Mouse (Mus musculus) gastrocnemius, postnatal 25 days (tissue): ENCODE results near the gene Dnajc25. TPM values are rescaled to one million over a fixed set of nuclear protein-coding genes. Genes with fewer than 3 reads are reported as not detected.

Experiments
- DNase-seq: peaks from one replicate; pipeline ENCODE4 v3.0.0; 2022
- long read RNA-seq, 2 experiments: library from polyadenylated mRNA; stranded (forward); transcript quantifications; one replicate each; pipeline ENCODE4 v2.0.0; 2021
- total RNA-seq, 2 experiments: library from RNA; stranded (reverse); gene quantifications; 1 replicate in 1 of 2; 2 replicates in 1 of 2; pipeline ENCODE4 v1.2.3; 2021

Gene Dnajc25
- 10 to 100 TPM; 10.5 to 11.1 TPM for total RNA-seq
- long read RNA-seq, experiment 1, full-length matches to known transcripts = 9 of 10 reads
- long read RNA-seq, experiment 1, partial matches to known transcripts = 0 of 10 reads
- long read RNA-seq, experiment 1, other reads (novel, unspliced or antisense) = 1 of 10 reads
- long read RNA-seq, experiment 2, full-length matches to known transcripts = 4 of 4 reads
- long read RNA-seq, experiment 2, partial matches to known transcripts = 0 of 4 reads
- long read RNA-seq, experiment 2, other reads (novel, unspliced or antisense) = 0 of 4 reads

GRCm38 (mm10) chr4:58994762-58995161 is at the start of gene Dnajc25:
TSS of gene Dnajc25 (plus strand) at chr4:58995062.
- DNase-seq = no peak

DNA sequence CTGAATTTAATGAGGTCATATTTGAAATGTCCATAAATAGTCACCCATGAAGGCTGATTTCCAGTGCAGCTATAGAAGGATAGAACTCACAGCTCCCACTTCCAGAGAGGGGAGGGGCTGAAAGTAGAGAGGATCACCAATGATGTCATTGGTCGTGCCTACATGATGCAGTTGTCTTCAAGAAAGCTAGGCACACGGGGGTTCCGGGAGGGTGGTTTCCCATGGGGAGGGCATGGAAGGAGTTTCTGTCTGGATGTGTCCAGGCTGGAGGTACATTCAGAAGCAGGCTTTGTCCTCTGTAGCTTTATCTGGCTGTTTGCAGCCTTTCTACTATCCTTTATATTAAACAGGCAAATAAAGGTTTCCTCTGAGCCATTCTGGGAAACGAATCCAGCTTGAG is 46.5 kb upstream of the Dnajc25 start:
- no peak for DNase-seq

- DNase-seq = no peak
These were observed 42.2 kb upstream of the Dnajc25 start for GRCm38 (mm10) chr4:58952630-58953029.

- DNase-seq = no peak
These were observed 33.1 kb upstream of the Dnajc25 start for GRCm38 (mm10) chr4:58961719-58962118.

DNA sequence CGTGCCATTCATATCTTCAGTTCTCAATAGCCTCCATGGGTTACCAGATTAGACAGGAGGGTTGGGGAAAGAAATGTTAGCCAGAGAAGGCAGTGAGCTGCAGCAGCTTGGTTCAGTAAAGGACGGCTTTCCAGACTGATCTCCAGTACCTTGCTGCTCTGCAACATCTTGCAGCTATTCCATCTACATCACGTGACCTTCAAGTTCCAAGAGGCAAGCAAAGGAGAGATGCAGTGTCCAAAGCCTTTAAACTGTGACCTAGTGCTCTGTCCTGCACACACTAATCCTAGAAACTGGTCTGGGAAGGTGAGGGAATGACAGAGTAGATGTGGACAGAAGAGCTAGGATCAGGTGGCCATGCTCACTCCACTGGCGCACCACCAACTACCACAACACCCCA is 31.6 kb upstream of the Dnajc25 start:
- DNase-seq = no peak

- no peak for DNase-seq
These were observed 29.7 kb upstream of the Dnajc25 start for GRCm38 (mm10) chr4:58965136-58965535.

DNA sequence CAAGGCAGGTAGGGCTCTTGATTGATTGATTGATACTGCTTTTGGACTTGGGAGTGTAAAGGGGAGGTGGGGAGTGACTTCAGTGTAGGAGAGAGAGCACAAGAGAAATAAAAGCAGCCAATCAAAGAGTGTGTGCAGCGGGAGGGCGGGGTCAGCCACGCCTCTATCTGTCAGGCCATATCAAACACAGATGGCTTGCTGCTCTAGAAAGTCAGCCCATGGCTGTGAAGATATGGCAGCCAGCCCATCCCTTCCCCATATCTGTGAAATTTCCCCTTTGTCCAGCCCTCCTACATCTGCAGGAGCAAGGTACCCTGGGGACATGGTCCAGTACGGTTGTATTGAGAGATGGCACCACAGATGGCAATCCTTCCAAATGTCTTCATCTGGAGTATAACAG is 24.2 kb upstream of the Dnajc25 start:
- DNase-seq = no peak

DNA sequence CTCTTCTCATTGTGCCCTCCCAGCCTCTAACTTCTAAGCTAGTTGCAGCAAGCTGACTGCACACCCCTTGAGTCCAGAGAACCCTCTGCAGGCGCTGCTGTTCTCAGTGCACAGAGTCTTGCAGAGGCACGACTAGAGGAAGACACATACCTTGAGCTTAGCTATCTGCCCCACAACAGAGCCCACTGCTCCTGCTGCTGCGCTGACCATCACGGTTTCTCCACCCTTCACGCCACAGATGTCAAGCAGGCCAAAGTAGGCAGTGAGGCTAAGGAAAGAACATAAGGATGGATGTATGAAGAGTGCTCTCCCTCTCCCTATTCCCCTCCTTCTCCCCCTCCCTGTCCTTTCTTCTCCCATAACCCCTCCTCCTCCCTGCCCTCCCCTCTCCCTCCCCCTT is 19.2 kb upstream of the Dnajc25 start:
- DNase-seq = no peak

GRCm38 (mm10) chr4:58981421-58981820 is 13.4 kb upstream of the Dnajc25 start:
- DNase-seq = no peak

- DNase-seq = no peak
These were observed 12.1 kb upstream of the Dnajc25 start for GRCm38 (mm10) chr4:58982806-58983205.

- DNase-seq = peak; percentile 32
These were observed 9.7 kb upstream of the Dnajc25 start for GRCm38 (mm10) chr4:58985157-58985648.

- DNase-seq = peak; percentile 65
These were observed 8.2 kb upstream of the Dnajc25 start, which contains the start of gene Ptgr1 for GRCm38 (mm10) chr4:58986540-58987190. TSS of gene Ptgr1 (minus strand) at chr4:58987119.

DNA sequence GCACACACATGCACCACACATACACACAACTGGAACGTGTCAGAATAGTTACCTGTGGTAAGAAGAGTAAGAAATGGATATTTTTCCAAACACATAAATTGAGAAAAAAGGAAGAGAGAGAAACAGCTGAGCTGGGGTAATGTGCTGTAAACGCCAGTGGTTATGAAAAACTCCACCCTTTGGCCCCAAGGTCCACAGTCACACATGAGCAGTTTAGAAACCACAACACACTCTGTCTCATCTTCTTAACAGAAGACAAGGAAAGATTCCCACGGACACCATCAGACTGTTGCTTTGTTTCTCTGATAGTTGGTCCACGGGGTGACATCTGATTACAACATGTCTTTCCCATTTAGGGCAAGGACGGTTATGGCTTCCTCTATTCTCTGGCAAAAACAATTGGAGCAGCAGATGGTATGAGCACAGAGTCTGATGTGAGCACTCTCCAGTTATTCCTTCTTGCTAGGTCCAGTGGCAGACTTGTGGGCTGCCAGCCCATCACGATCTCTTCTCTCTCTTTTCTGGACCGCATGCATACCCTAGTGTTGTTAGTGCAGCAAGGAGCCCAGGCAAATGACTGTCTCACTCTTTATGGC is 5.5 kb upstream of the Dnajc25 start:
- no peak for DNase-seq

DNA sequence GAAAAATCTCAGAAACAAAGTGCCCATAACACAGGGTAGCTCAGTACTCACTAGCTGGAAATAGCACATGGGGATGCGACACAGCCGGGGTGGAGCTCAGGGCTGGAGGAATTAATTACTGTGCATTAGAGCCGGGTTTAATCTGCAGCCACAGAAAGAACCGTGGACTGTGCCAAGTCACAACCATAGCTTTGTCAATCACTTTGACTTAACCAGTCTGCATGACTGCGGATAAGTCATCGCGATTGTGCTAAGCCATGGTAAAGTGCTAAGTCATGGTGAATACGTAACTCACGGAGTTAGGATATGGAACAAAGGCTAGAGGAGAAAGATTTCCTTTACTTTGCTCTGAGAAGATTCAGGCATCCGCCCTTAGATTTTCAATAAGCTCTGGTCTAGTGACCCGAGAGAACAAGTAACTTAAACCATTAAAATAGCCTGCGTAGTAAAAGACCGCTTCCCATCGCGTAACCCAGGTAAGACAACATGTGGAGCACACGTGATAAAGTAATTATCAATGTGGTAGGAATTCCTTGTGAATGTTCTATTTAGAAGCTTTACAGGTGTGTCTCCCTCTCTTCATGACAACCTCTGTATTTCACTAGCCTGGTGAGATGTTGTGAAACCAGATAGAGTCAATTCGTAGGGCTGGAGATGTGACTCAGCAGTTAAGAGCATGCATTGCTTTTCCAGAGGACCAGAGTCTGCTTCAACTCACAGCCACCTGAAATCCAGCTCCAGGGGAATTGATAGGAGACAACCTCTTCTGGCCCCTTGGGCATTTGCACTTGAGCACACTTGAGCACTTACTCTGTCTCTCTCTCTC is 4.0 kb upstream of the Dnajc25 start:
- DNase-seq = no peak

DNA sequence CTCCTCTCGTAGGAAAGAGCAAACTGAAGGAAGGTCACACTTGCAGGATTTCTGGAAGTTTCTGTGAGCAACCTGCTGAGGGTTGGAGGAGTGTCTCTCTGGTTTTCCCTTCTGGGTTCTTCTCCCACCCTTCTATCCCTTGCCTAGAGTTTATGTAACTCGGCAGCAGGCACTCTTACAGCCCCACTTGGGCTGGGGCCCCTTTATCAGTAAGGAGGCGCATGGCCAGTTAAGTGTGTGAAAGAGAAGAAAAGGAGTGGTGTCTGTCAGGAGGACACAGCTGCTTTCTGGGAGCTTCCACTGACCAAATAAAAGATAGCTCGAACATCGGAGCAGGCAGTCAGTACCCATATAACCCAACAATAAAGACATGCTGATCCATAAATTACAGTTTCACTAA is 2.7 kb upstream of the Dnajc25 start:
- no peak for DNase-seq

- DNase-seq = no peak
These were observed 410 bp downstream of the Dnajc25 start for GRCm38 (mm10) chr4:58995251-58995693.

- no peak for DNase-seq
These were observed 2.2 kb downstream of the Dnajc25 start for GRCm38 (mm10) chr4:58997081-58997480.

DNA sequence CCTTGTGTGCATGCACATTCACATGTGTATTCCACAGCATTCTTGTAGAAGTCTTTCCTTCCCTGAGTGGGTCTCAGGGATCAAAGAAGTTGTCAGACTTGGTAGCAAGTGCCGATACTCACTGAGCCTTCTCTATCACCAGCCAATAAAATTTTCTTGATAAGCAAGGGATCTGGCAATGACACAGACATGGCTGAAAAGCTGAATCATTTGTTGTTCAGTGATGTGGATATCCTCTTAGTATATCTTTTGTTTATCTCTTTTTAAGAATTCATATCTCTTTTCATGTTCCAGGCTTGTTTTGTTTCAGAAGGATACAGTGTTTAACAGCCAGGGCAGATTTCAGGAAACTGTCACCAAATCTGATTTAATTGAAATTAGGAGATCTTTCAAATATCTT is 3.8 kb downstream of the Dnajc25 start:
- no peak for DNase-seq

DNA sequence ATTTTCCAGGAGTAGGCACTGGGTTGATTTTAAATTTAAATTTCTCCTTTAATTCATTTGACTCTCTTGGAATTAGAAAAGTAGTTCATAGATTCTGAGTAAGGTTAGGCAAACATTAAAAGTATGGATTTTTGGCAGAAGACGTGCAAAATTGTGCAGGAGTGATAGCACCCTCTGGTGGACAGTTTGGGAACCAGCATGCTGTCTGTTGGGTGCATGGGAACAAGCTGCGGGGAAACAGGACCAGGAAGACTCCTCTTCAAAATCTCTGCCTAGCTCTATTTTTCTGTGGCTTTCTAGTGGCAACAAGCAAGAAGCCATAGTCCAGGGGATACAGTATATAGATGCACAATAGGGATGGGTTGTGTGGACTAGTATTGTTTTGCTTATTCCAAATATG is 4.8 kb downstream of the Dnajc25 start:
- peak; percentile 33 for DNase-seq

- DNase-seq = no peak
These were observed 5.8 kb downstream of the Dnajc25 start for GRCm38 (mm10) chr4:59000614-59001013.

- peak; percentile 91 for DNase-seq
These were observed 8.3 kb downstream of the Dnajc25 start, which contains the start of gene Gm20503 for GRCm38 (mm10) chr4:59002948-59003805. TSS of gene Gm20503 (plus strand) at chr4:59003210.
